Mouse (Mus musculus) hindbrain, embryonic 15.5 days (tissue): ENCODE measurements around the gene Mfsd4a. TPM values are rescaled to one million over a fixed set of nuclear protein-coding genes. Genes with fewer than 3 reads are reported as not detected.

Experiments used
- polyA plus RNA-seq: library from polyadenylated mRNA; unstranded; fragments of >200 nt; fragmentation: Nextera tagmentation; extraction: Ambion mirVana; gene quantifications from 2 replicates; pipeline ENCODE4 v1.2.1, GENCODE M21; 2015

The Mfsd4a gene
- polyA plus RNA-seq, 1 experiment from 2014 or later, result 7.3 TPM

Other genes starting within 250 kb of the Mfsd4a start
- gene Slc41a1, start 240.6 kb downstream of the Mfsd4a start, polyA plus RNA-seq, result 18.9 and 24.7 TPM in 2 replicates
- 7.0 and 10.3 TPM in 2 replicates for gene Rab29, start 200.8 kb downstream of the Mfsd4a start, polyA plus RNA-seq
- 46.8 and 48.3 TPM in 2 replicates for gene Nucks1, start 157.5 kb downstream of the Mfsd4a start, polyA plus RNA-seq
- 0.74 and 4.7 TPM in 2 replicates for gene Slc45a3, start 105.1 kb downstream of the Mfsd4a start, polyA plus RNA-seq
- 11.4 and 11.5 TPM in 2 replicates for gene Elk4, start 60.5 kb downstream of the Mfsd4a start, polyA plus RNA-seq
- 1.00 and 1.1 TPM in 2 replicates for gene Cdk18, start 71.6 kb upstream of the Mfsd4a start, polyA plus RNA-seq
- gene Lemd1, start 123.4 kb upstream of the Mfsd4a start, polyA plus RNA-seq, result 14.1 and 16.2 TPM in 2 replicates
- 2.7 and 2.8 TPM in 2 replicates for gene AC124108.1, start 123.4 kb upstream of the Mfsd4a start, polyA plus RNA-seq
- gene Gm10188, start 161.7 kb upstream of the Mfsd4a start, polyA plus RNA-seq, result 0.25 and 0.68 TPM in 2 replicates
- gene Klhdc8a, start 230.6 kb upstream of the Mfsd4a start, polyA plus RNA-seq, result 8.7 and 9.5 TPM in 2 replicates
- 12.9 and 24.2 TPM in 2 replicates for gene Nuak2, start 248.1 kb upstream of the Mfsd4a start, polyA plus RNA-seq